Mouse (Mus musculus) layer of hippocampus, adult 9-10 months (tissue): Measurements from ENCODE around the gene Acbd6.

Experiments
- DNase-seq: peaks from one replicate; pipeline ENCODE4 v3.0.0; 2022; ENCODE audit warnings: low spot score

Gene Acbd6

DNA sequence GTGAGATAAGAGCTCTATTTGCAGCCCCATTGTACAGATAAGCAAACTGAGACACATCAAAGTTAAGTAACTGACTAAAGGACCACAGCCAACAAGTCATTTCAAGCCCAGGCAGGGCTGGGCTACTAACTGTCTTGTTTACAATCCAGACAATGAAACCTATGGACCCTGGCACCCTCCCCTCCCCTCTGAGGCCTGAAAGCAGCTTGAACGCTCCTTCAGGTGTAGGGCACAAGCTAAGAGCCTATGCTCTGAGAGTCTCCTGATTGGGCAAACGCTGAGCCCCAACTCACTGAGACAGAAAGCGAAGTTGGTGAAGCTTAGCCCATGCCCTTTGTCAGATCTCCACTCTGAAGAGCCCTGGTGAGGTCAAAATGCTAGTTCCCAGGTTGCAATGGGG is 166.4 kb downstream of the Acbd6 start:
- DNase-seq, result no peak

DNA sequence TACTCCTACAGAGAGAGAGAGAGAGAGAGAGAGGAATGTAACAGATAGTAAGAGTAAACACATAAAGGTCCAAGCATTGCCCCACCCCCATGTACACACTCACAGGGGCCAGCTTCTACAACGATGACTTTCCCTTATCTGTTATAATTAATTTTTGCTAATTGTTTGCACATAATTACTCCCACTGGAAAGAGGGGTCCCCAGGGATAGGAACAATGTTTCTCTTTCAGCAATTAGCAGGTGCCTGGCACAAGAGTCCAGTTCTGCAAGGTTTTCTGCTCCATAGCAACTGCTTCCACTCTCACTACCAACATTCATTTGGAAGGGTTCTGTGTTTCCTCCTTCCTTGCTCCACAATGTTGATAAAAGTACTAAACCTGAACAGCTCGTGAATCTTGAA is 168.0 kb downstream of the Acbd6 start:
- DNase-seq, result no peak

DNA sequence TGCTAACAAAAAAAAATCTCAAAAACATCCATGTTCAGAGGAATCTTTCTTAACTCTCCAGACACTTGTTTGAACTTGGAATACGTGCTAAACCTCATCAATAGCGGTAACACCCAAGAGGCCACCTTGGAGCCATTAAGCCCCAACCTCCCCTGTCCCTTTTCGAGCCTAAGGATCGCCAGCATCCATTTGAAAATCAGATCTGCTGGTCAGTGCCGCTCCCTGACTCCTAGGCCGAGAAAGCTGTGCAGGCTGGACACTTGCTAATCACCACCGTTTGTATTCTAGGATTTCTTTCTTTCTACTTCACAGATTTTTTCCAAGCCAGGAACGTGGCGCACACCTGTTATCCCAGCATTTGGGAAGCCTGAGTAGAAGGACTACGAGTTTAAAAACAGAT is 169.9 kb downstream of the Acbd6 start:
- DNase-seq, result no peak

DNA sequence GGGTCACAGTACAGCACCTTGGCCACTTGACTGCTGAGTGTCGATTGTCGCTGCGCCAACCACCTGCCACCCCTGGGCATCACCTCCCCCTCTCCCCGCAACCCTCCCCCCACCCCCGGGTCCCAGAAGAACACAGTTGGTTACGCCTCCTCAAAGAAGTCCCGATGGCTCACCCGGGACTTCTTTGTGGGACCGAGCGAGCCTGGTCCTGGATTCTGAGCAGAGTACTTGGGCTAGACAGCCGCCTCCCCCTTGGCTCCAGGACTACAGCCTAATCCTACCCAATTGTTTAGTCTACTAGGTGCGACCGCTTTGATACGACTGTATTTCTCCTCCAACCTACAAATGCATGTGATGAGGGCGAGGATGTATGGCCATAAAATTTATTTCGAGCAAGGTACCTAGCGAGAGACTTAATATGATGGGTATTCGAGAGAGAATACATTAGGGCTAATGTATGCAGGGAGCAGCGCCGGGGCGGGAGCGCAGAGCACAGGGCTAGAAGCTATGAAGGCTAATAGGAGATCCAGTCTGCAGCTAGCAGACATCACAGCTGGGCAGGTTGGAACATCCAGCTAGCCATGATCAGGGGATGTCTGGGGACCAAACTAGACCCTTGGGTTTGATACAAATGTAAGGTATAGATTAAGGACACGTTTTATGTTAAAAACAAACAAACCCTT is 171.3 kb downstream of the Acbd6 start:
- no peak for DNase-seq

DNA sequence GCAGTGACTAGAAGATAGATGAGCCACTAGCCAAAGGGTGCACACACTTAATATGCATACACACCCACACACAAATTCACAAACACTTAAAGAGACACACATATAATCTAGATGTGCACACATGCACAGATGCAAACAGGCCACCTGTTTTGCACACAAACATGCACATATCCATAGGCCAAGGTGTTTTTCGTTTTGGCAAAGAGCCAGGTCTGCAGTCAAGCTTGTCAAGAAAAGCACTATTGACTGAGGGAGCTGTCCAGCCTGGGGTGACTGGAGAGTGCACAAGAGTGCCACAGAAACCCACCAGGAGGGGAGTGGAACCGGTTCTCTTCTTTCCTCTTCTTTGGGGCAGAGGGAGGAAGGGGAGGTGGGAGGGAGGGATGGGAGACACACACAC is 173.2 kb downstream of the Acbd6 start:
- DNase-seq, result no peak

DNA sequence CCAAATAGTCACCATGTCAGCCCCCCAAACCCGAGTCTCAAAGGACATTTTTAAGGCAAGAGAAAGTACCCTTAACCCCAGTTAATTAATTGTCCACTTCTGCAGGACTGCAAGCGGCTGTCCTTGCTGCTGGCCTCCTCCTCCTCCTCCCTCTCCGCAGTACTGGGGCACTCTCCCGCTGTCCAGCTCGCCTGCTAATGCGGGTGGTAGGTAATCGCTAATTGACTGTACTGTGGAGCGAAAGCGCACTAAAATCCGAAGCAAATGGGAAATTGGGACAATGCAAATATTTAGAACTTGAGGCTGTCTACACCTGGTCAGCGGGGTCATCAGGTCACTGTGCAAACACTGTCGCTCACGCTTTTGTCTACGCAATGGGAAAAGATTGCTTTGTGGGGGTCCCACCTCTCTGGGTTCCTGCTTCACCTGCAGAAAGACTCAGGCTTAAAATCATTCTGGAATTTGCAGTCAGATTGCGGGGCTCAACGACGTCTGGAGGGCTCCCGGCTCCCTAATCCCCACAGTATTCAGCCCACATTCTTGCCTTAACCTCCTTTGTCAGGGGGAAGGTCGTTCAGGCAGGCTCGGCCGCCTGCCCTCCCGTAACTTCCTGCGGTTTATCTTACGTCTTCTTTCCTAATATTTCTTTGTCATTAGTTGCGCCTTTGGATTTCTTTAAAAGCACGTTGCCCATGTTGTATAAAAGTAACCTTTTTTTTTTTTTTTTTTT is 178.3 kb downstream of the Acbd6 start:
- DNase-seq, result no peak

DNA sequence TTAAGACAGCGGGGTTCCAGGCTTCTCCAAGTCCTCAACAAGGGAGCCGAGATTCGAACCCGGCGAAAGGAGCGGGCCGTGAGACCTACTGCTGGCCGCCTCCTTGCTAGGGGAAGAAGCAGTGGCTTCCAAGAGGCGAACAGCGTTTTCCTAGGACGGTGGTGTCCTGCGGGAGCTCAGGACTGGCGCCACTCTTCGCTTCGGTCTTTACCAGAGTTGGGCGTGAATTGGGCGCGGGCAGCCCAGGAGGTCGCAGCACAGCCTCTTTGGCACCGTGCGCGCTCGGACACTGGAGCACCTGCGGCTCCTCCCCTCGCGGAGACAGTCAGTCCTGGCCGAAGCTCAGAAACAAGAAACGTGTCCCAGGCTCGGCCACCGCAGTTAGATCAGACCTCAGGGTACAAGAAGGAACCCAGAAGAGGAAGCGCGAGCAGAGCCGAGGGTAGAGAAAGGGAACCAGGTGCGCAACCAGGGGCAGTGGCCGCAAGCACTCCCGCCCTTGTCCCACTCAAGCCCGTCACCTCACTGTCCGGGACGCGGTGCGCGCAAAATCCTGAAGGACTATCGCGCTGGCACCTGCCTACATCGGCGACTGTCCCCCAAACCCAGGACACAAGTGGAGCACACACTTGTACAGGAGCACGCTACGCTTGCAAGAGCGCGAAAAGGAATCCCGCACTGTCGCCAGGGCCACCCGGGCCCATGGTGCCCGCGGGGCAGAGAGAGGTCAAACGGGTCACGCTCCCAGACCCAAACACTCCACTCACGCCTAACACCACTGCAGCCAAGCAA is 179.3 kb downstream of the Acbd6 start:
- no peak for DNase-seq

DNA sequence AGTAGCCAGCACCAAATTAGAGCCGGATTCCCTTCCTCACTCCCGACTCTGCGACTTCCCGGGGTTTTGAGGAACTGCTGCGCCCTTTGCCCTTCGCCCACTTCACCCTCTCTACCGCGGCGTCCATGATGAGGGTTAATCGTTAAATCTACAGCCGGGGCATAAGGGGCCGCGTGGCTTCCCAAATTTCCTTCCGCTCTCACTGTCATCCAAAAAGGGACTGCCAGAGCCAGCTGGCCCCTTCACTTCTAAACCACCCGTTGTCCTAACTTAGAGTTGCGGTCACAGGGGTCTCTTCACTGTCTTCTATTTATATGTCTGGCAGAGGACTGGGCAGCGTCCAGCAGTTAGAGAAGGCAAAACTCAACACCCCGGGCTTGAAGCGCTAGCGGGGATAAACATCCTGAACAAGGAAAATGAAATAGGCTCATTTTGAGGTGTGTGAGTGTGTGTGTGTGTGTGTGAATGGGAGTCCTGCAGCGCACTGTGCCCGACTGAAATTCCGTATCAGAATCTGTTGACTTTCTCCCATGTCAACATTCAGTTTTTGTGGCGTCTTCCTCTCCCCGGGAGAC is 180.0 kb downstream of the Acbd6 start:
- DNase-seq, result no peak
